Mouse (Mus musculus) telencephalon, adult 2 months (tissue): ENCODE measurements around the gene Sct.
"Not testable (repeated sequence)": the region's sequence is repeated elsewhere in the genome, so short reads cannot be mapped to it uniquely, and the experiment has no call there.

Experiments
- DNase-seq: peaks from one replicate; pipeline ENCODE4 v3.0.0-alpha.2; 2011; ENCODE audit warnings: low read depth, low spot score

Sct gene

GRCm38 (mm10) chr7:141291921-141292582 lies 13.1 kb upstream of the Sct start, which contains the start of gene Drd4:
Gene Drd4, plus strand, starts transcription at chr7:141292006.
- no peak for DNase-seq

- DNase-seq = no peak
Observed at GRCm38 (mm10) chr7:141288042-141288441, 9.1 kb upstream of the Sct start.

GRCm38 (mm10) chr7:141282756-141283155 lies 3.8 kb upstream of the Sct start:
- no peak for DNase-seq

- DNase-seq = no peak
Observed at GRCm38 (mm10) chr7:141281442-141281841, 2.5 kb upstream of the Sct start.

GRCm38 (mm10) chr7:141277701-141278678 lies 943 bp downstream of the Sct start:
- DNase-seq = no peak

- DNase-seq = no peak
Observed at GRCm38 (mm10) chr7:141276546-141276945, 2.4 kb downstream of the Sct start, which contains the start of gene Cdhr5. Gene Cdhr5, minus strand, starts transcription at chr7:141276786.

- DNase-seq = no peak
Observed at GRCm38 (mm10) chr7:141275356-141275755, 3.6 kb downstream of the Sct start.

GRCm38 (mm10) chr7:141270631-141271030 lies 8.3 kb downstream of the Sct start:
- no peak for DNase-seq

- DNase-seq = no peak
Observed at GRCm38 (mm10) chr7:141269273-141269545, 9.7 kb downstream of the Sct start.

GRCm38 (mm10) chr7:141268466-141269272 lies 10.3 kb downstream of the Sct start:
- DNase-seq = no peak

GRCm38 (mm10) chr7:141265739-141266561 lies 13.0 kb downstream of the Sct start, which contains the start of gene Irf7:
Gene Irf7, minus strand, starts transcription at chr7:141266481.
- no peak for DNase-seq

GRCm38 (mm10) chr7:141265411-141265738 lies 13.6 kb downstream of the Sct start:
- no peak for DNase-seq

GRCm38 (mm10) chr7:141264761-141265410 lies 14.0 kb downstream of the Sct start:
- no peak for DNase-seq

- no peak for DNase-seq
Observed at GRCm38 (mm10) chr7:141264041-141264700, 14.8 kb downstream of the Sct start.

- no peak for DNase-seq
Observed at GRCm38 (mm10) chr7:141263640-141264039, 15.3 kb downstream of the Sct start.

GRCm38 (mm10) chr7:141261480-141261879 lies 17.5 kb downstream of the Sct start:
- DNase-seq = no peak

- DNase-seq = no peak
Observed at GRCm38 (mm10) chr7:141256159-141256558, 22.8 kb downstream of the Sct start.

GRCm38 (mm10) chr7:141250486-141250885 lies 28.4 kb downstream of the Sct start:
- DNase-seq = not testable (repeated sequence)

GRCm38 (mm10) chr7:141231551-141231950 lies 47.4 kb downstream of the Sct start:
- DNase-seq = no peak

- DNase-seq = no peak
Observed at GRCm38 (mm10) chr7:141231111-141231510, 47.8 kb downstream of the Sct start.
